Mouse (Mus musculus) kidney, adult 9 months (tissue): ENCODE data around the gene Ap5s1.
A peak's percentile ranks its signal among the peaks of the same experiment; 100 is the strongest.

Experiments
- DNase-seq: peaks from one replicate; pipeline ENCODE4 v3.0.0; 2022

The Ap5s1 gene

DNA sequence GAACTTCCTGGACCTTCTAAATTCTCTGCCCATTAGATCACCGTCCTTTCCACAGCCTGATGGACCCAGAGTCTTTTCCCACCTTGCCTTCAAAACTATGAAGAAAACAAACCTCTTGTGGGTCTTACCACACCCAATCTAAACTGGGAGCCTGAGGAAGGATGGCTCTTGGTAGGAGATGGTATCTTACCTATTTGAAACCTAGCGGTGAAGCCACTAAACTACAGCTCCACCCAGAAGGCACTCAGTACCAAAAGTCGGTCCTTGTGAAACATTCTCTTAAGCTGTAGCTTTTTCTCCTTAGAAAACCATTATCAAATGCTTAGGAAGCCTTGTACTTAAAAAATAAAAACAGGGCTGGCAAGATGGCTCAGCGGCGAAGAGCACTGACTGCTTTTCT lies 18.6 kb upstream of the Ap5s1 start:
- no peak for DNase-seq

DNA sequence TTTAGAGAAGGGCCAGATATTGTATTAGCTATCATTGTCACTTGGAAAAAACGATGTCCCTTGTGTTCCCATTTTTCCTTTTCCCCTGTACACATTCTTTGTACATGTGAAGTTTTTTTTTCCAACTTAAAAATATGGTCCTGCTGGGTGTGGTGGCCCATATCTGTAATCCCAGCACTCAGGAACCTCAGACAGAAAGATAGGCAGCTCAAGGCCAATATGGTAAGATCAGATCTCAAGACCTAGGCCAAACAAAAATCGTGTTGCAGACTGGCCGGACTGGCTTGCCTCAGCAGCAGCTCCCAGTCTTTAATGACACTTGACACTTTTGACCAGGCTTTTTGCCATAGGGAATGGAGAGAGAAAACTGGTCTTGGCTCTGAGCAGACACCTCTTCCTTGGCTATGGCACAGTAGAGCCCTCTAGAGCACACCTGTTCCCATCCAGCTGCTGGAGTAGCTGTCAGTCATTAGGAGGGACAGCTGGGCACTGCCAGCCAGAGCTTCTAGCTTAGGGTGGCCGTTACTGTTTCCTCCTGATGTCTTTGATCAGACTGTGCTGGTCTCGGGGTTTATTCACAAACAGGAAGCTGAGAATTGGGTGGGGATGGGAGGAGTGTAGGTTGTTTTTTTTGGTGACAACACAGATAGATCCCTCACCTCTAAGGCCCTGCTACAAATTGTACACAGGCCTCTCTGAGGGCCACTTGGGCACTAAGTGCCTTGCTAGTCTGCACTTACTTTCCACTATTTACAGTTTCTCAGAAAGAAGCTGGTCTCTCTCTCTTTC lies 17.2 kb upstream of the Ap5s1 start:
- DNase-seq: no peak

DNA sequence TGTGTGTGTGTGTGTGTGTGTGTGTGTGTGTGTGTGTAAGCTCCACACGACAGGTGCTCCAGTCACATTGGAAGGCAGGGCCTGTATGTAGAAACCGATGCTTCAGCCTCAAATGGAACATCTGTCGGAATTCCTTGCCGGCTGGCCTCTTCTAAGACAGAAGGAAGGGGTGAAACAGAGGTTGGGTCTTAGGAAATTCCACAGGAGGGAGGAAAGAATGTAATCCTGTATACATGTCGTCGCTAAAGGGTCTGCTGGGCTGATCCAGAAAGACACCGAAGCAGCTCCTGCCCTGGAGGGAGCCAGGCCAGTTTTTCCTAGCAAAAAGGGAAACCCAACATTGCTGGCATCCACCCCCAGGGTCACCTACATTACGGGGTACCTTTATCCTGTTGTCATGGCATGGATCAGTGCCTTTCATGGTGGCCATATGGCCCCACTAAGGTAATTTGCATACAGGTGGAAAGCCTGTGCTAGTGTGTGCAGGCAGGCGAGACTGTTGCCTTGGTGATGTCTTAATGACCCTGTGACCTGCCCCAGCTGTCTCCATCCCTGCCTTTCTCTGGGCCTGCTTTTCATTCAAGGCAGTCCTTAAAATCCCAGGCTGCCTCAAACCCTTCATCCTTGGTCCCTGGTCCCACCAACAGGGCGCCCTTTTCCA lies 16.4 kb upstream of the Ap5s1 start:
- peak; percentile 66 for DNase-seq

DNA sequence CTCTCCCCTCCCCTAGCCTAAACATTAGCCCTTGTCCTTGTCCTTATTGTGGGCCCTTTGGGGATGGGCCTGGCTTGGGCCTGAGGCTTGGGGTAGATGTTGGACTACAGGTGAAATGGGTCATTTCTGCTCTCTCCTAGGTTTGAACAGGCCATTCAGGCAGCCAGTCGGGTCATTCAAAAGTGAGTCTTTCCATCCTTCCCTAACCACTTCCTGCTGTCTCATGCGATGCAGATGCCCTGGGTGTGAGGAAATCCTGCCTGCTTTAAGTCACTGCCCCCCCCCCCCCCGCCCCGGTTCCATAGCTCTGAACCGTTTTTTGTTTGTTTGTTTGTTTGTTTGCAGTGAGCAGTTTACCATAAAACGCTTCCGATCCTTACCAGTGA lies 15.9 kb upstream of the Ap5s1 start:
- DNase-seq: no peak

DNA sequence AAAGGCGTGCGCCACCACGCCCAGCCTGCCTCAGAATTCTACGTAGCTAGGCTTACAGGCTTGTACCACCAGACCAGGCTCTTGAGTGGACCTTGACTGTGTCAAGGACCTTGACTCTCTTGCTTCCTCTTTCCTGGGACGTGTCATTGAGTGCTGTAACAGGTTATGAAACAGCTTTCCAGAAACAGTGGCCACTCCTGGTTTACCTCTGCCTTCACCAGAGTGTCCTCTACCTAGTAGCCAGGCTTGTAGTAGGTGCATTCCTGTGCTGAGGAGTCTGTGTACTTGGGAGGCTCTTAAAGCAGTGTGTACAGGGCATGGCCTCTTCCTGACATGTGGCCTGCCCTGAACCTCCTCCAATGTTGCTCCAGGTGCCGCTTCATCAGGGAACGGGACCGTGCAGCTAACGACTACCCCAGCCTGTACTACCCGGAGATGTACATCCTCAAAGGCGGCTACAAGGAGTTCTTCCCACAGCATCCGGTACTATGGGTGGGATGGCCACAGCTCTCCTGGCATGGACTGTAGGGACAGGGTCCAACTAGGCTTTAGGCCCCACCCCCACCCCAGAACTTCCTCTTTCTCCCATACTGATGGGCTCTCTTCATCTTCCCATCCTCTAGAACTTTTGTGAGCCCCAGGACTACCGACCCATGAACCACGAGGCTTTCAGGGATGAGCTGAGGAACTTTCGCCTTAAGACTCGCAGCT lies 10.1 kb upstream of the Ap5s1 start:
- DNase-seq: no peak

DNA sequence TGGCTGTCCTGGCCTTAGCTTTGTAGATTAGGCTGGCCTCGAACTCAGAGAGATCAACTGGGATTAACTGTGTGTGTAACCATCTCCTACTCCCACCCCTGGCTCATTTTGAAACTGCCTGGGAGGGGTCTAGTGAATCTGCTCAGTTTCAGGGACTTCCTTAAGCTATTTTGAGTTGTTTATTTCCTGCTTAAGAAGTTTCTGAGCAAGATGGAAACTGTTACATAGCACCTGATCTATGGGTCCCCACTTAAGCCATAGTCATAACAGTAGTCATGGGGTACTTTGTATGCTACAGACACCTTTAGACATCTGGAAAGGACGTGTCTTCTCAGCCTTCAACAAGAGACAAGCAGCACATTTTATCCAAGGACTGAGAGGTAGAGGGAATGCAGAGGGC lies 6.2 kb upstream of the Ap5s1 start:
- DNase-seq: no peak

DNA sequence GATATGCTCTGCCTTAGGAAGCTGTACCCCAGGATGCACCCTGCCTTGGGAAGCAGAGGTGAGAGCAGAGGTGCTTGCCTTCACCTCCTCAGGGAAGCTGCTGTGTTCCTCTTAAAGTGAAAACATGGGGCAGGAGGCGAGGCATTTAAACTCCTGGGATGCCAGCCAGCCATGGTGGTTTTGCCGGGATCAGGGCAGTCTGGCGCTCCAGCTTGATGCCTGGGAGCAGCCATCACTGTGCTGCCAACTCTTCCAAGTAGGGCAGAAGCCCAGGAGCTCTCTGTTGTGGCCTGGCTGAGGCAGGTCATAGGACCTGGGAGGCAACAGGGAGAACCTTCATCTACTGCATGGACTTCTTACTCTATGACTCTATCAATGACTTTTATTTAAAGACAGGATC lies 5.6 kb upstream of the Ap5s1 start:
- no peak for DNase-seq

DNA sequence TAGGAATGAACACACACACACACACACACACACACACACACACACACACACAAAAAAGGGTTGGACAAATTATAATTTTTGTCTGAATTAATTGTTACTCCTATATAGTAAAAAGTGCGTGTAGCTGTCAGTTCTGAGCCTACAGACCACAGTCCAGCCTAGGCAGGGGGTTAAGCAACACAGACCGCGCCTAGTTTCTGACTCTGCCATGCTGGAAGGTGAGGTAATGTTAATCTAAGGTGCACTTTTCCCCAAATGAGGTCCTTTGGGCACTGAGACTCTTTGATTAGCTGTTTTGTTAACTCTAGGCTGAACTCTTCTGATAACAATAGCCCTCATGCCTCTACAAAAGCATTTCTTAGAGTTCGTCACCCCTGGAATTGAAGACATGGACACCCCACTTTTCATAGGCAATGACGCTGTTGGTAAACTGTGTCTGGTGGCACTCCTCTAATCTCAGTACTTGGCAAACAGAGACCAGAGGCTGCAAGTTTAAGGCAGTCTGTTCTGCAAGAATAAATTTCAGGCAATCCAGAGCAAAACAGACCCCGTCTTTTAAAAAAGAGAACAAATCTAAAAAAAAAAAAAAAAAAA lies 3.0 kb upstream of the Ap5s1 start:
- no peak for DNase-seq

DNA sequence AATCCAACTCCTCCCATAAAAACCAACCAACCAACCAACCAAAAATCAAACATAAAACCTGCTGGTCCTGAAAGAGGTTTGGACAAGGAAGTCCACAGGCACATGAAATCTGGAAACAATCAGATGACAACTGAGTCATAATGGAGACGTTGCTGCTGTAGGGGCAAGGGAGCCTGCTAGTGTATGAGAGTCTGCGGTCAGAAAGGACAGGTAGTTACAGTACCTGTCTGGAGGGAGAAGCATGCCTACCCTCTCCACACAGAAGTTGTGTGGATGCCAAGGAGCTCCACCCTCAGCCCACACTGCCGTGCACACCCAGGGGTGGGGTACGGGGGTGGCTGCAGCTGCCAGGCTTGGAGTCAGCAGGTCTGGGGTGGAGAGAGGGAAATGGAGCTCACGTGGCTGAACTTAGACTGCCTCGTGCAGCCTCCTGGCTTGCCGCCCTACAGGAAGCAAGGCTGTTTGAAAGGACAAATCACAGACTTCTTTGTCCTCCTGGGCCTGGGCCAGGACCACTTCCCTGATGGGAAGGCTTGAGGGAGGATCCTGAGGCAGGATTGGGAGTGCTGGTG lies 2.4 kb upstream of the Ap5s1 start:
- peak; percentile 99 for DNase-seq

DNA sequence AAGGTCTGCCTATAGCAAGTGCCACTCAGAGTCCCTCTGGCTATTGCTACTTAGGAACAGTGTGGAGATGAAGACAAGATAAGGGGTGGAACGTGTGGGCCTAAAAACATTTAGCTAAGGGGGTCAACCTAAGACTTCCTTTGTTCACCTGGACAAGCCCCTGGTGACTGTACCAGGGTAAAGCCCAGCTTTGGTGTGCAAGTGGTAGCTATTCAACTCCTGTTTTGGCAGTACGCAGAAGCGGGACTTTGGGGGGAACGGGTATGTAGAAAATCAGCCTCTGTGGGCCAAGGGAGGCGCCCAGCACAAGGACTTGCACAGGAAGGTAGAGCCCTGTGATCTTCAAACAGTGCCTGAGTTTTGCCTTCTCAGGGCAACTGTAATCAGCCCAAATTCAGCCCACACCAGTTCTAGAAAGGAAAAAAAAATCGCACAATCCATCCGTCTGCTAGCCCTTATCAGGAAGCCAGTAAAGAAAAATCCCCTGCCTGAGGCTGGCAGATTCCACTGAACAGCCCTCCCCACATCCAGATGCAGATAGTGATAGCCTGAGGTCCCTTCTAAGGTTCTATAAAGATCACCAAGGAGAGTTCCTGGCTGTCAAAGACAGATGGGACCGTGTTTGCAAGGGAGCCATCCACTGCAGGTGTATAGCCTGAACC lies 1.2 kb upstream of the Ap5s1 start:
- no peak for DNase-seq

DNA sequence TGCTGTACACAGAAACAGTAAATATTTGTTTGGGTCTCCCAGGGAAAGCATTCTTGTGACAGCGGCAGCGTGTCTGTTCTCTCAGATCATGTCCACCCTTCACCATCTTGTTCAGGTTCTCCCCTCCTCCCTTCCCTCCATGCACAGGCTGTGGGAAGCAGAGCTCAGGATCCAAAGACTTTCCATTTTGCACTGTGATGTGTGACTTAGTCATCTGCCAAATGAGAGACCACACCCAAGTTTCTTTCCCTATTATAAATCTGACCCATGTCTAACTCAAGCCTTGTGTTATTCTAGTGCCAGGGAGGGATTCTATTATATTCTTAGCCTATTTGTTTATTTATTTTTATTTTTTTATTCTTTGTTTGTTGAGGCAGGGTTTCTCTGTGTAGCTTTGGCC lies 1.5 kb downstream of the Ap5s1 start:
- no peak for DNase-seq

DNA sequence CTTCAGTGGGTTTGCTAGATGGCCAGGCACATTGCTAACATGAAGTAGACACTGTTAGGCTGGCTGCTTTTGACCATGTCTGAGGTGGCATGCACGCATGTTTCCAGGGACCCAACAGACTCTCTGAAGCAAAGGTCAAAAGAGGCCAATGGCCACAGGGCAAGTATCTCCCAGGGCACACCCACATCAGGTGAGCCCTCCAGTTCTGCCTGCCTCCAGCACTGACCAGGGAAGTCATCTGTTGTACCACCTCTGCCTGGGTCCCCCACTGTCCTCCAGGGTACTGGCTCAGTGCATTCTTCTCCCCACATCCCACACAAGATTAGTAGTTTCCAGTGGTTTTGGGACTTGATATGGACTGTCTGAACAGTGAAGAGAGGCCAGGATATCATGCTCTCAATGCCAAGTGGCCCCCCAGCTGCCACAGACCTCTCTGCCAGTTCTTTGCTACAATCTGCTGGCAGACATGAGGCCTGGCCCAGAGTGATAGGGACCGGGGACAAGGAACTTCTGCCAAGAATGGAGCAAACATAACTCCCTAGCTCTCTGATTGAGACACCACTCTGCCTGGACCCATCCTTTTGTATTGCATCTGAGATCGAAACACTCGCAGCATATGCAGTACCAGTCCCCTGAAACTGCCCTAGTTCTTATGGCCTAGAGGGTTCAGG lies 2.4 kb downstream of the Ap5s1 start:
- peak; percentile 33 for DNase-seq

DNA sequence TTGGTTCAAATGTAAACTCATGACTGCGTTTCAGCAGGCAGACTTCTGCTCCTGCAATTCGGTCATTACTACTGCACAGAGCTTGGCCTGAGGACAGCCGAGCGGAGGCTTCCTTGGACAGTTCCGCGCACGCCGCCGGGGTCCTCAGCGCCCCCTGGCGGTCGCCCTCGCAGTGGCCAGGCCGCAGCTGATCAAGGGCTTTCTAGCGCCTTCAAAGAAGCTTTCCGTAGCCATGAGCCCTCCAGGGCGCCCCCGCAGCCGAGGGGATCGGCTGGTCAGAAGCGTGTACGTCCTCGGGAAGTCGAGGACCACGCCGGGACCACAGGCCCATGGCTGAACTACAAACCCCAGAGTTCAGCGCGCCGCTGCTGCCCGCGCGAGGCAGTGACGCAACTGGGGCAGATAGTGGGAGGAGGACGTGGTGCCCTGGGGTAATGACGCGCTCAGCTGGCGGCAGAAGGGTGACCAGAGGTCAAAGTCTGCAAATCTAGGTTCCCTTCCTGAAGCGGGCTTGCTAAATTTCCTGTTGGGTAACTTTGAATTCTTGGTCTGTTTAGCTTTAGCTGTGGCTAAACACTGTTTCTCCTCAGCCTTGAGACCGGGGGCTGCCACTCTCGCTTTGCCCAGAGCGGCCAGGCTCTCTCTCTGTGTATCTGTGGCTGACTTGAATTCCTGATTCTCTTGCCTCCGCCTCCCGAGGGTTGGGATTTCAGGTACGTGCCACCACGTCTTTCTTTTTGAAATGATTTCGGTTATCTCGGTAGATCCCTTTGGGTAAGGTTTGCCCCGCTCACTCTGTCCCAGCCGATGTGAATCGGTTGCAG lies 3.3 kb downstream of the Ap5s1 start:
- DNase-seq: peak; percentile 98

DNA sequence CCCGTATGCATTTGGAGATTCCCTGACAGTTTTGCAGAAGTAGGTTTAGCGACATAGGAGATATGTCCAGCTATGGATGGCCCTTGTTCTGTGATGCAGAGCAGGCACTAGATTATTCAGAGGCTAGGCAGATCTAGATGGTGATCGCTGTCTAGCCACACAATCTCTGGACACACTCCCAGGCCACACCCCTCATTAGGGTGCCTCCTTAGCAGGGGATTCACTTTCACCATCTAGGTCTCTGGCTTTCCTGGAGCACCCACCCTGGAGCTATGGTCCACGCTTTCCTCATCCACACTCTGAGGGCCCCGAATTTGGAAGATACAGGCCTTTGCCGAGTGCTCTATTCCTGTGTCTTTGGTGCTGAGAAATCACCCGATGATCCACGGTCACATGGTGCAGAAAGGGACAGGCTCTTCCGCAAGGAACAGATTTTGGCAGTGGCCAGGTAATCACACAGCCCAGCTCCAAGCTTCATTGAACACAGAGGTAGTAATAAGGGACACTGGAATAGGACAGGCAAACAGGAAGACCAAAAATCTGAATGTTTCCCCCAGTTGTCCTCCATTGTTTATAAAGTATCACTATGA lies 4.2 kb downstream of the Ap5s1 start:
- DNase-seq: peak; percentile 54

DNA sequence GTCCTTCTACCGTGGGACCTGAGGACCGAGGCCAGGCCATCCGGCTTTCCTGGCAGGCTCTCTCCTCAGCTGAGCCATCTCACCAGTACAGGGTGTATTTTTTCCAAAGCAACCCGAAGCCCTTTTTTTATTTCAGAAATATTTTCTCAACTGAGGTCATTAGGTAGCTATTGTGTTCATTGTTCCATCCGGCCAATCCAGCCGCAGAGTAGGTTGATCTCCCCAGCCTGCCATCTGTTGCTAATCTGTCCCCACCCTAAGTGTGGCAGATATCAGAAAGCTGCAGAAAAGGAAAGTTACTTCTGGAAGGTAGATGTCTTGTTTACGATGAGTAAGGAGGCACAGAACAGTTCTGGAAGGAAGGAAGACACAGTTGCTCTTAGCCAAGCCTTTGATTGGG lies 6.9 kb downstream of the Ap5s1 start:
- DNase-seq: no peak

DNA sequence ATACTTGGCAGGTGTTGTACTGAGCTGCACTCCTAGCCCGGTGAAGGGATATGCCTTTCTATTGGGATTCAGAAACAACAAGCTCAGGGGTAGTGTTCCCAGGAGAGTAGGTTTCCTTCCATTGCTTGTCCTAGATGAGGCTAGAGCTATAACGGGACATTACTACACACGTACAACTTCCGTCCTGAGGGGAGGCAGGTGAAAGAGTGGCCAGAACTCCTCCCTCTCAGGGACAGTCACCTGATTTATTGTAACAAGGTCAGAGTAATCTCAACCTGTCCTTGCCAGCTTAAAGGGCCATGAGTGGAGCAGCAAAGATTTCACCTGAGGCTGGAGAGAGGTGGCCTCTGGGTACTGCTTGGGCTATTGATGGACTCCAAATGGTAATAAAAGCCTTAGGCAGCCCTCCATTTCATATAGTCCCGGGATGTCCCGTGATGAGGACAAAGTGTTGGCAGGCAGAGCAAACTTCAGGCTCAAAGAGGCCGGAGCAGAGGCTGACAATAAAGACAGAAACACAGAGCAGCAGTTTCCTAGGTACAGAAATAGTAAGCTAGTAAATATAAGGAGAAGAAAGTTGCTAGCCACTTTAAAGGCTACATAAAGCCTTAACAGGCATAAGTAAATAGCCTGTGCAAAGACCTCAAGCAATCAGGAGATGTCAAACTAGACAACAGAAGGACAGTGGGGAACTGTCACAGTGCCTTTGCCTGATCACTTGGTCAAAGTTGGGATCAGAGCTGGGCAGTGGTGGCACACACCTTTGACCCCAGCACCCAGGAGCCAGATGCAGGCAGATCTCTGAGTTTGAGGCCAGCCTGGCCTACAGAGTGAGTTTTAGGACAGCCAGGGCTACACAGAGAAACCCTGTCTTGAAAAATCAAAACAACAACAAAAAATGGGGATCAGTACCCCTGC lies 9.3 kb downstream of the Ap5s1 start:
- peak; percentile 72 for DNase-seq

DNA sequence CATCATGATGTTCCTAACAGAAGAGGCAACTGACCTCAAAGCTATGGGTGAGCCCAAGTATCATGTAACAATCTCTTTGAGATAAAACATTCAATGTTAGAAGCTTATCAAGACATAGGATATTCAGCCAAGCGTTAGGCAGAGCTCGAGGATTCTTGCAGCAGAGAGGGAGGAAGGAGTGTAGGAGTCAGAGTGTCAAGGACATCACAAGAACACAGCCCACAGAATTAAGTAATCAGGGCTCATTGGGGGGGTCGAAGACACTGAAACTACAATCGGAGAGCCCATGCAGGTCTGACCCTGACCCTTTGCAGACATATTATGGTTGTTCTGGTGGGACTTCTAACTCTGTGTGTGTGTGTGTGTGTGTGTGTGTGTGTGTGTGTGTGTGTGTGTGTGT lies 13.2 kb downstream of the Ap5s1 start:
- no peak for DNase-seq

DNA sequence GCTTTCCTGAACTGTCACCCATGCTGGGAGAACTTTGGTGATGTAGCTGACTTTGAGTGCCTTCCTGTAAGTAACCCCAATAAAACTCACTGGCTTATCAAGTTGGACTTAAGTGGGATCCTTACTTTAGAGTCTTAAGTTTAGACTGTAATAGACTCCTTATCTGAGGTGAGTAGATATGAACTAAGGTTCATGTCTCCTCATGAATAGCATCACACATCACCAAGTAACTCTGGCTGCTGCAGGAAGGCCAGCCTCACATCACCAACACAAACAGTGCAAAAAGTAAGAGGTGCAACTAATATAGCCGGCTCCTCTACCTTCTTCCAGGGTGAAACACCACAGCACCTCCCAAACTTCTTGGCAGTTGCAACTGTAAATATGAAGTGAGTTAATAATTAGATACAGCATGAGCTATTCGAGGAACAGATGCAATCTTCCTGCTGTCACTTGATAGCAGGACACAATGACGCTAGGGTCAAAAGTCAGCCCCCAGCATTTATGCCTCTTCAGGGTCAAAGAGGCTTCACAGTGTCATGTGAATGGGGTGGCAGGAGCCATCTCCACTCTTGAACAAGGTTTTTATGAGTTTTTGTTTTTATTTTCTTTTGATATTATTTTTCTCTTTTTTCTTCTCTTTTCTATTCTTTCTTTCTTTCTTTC lies 15.1 kb downstream of the Ap5s1 start:
- peak; percentile 33 for DNase-seq

DNA sequence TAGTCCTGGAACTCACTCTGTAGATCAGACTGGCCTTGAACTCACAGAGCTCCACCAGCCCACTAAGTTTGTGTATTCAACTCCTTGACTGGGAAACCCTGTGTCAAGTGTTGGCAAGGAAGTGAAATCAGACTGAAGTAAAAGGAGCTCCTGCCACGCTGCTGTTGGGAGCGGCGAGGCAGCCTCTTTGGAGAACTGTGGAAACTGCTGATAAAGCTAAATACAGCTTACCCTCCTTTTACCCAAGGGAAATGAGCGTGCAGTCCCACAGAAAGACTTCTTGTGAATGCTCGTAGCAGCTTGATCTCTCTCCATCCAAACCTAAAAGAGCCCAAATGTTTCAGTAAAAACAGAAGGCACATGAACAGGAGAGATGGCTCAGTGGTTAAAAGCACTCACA lies 15.7 kb downstream of the Ap5s1 start:
- peak; percentile 33 for DNase-seq
